Mouse (Mus musculus) lung, adult 2 months (tissue): ENCODE results near the gene Pkp4. TPM values are rescaled to one million over a fixed set of nuclear protein-coding genes. Genes with fewer than 3 reads are reported as not detected.
A peak's percentile ranks its signal among the peaks of the same experiment; 100 is the strongest.

Experiments
- DNase-seq: peaks from one replicate; pipeline ENCODE4 v3.0.0; 2022
- H3K4me1 ChIP-seq: fragments of 200-500 bp; 2 replicates; pipeline ENCODE4 v1.6.1; 2011; ENCODE audit warnings: low read length; ENCODE audit not compliant: control insufficient read depth, insufficient read depth
- H3K4me3 ChIP-seq: fragments of 200-500 bp; replicated peaks from 2 replicates; pipeline ENCODE3; 2011; ENCODE audit warnings: low read depth, mild to moderate bottlenecking, control low read depth, low read length; ENCODE audit errors: extremely low read depth
- CTCF ChIP-seq: fragments of 200-500 bp; IDR thresholded peaks from 2 replicates; pipeline ENCODE4 v1.5.1; 2011; ENCODE audit warnings: mild to moderate bottlenecking, low read length, control low read depth; ENCODE audit not compliant: insufficient read depth
- POLR2A ChIP-seq: fragments of 200-500 bp; IDR thresholded peaks from 2 replicates; pipeline ENCODE4 v1.6.1; 2011; ENCODE audit warnings: low read depth, mild to moderate bottlenecking, control low read depth, low read length, borderline replicate concordance; ENCODE audit errors: extremely low read depth
- WGBS: fragments of 180-500 bp; shearing (Covaris S2); methylation state at CpG from one replicate; pipeline ENCODE4 v1.1.7; 2018; 5-methylcytosine and 5-hydroxymethylcytosine counted together
- polyA plus RNA-seq: library from polyadenylated mRNA; depleted of rRNA; stranded (reverse); fragments of >200 nt; gene quantifications from 2 replicates; pipeline ENCODE4 v1.2.3, GENCODE M21; 2012; rRNA removed

The Pkp4 gene
- 76.2 and 81.6 TPM in 2 replicates for polyA plus RNA-seq

- H3K4me3 ChIP-seq = peak within 1 kb of the TSS; percentile 71
- WGBS = under 1% methylated on average over 31 of the region's 37 CpGs
- H3K4me1 ChIP-seq = peaks cover 10% of the 10 kb centered on the region; the same call in 1 of the 2 replicates
- peak; percentile 88 for DNase-seq
- TF ChIP-seq CTCF = no peak
- no peak for TF ChIP-seq POLR2A
Observed at GRCm38 (mm10) chr2:59160605-59160963, at the start of gene Pkp4, which contains the start of gene Ccdc148. Gene Pkp4, plus strand, starts transcription at chr2:59160850. Gene Ccdc148, minus strand, starts transcription at chr2:59160683.

- no peak for TF ChIP-seq CTCF
- no peak for TF ChIP-seq POLR2A
- Histone ChIP-seq H3K4me3 (no peak overlapping the region), H3K4me1 (no peaks in the 10 kb centered on the region)
- DNase-seq = no peak
- WGBS = 45% methylated on average over 7 of the region's 7 CpGs
Observed at GRCm38 (mm10) chr2:59129023-59129422, 31.6 kb upstream of the Pkp4 start.

- TF ChIP-seq POLR2A = no peak
- TF ChIP-seq CTCF = no peak
- Histone ChIP-seq H3K4me3 (no peak overlapping the region), H3K4me1 (no peaks in the 10 kb centered on the region)
- 67% methylated on average over 8 of the region's 8 CpGs for WGBS
- no peak for DNase-seq
Observed at GRCm38 (mm10) chr2:59129821-59130220, 30.8 kb upstream of the Pkp4 start.

GRCm38 (mm10) chr2:59131044-59131443 is 29.6 kb upstream of the Pkp4 start:
- Histone ChIP-seq H3K4me3 (no peak overlapping the region), H3K4me1 (no peaks in the 10 kb centered on the region)
- 89% methylated on average over 8 of the region's 8 CpGs for WGBS
- TF ChIP-seq POLR2A = no peak
- no peak for TF ChIP-seq CTCF
- no peak for DNase-seq

GRCm38 (mm10) chr2:59155428-59155827 is 5.2 kb upstream of the Pkp4 start:
- TF ChIP-seq POLR2A = no peak
- no peak for TF ChIP-seq CTCF
- H3K4me1 ChIP-seq = peaks cover 5% of the 10 kb centered on the region; the same call in 1 of the 2 replicates
- H3K4me3 ChIP-seq = no peak overlapping the region
- no peak for DNase-seq

GRCm38 (mm10) chr2:59158117-59158516 is 2.5 kb upstream of the Pkp4 start:
- Histone ChIP-seq H3K4me1 (peaks cover 10% of the 10 kb centered on the region; the same call in 1 of the 2 replicates), H3K4me3 (no peak overlapping the region)
- TF ChIP-seq CTCF (no peak), POLR2A (no peak)
- 70% methylated on average over 2 of the region's 2 CpGs for WGBS
- no peak for DNase-seq

- peak overlapping the region; percentile 53 for H3K4me3 ChIP-seq
- no peak for DNase-seq
- H3K4me1 ChIP-seq = peaks cover 10% of the 10 kb centered on the region; the same call in 1 of the 2 replicates
- TF ChIP-seq CTCF (no peak), POLR2A (no peak)
- under 1% methylated on average over 16 of the region's 16 CpGs for WGBS
Observed at GRCm38 (mm10) chr2:59159961-59160604, 567 bp upstream of the Pkp4 start.

GRCm38 (mm10) chr2:59161021-59161440 is 381 bp downstream of the Pkp4 start:
- peak; percentile 54 for DNase-seq
- TF ChIP-seq POLR2A (no peak), CTCF (no peak)
- H3K4me3 ChIP-seq = peak overlapping the region; percentile 71
- under 1% methylated on average over 49 of the region's 58 CpGs for WGBS
- peaks cover 10% of the 10 kb centered on the region; the same call in 1 of the 2 replicates for H3K4me1 ChIP-seq

GRCm38 (mm10) chr2:59161441-59162284 is 1.0 kb downstream of the Pkp4 start:
- DNase-seq = peak; percentile 77
- WGBS = under 1% methylated on average over 74 of the region's 74 CpGs
- H3K4me1 ChIP-seq = peaks cover 10% of the 10 kb centered on the region; the same call in 1 of the 2 replicates
- H3K4me3 ChIP-seq = peak overlapping the region; percentile 71
- TF ChIP-seq POLR2A (peak; percentile 37; the same call in 1 of the 2 replicates), CTCF (peak; percentile 25; the same call in 1 of the 2 replicates)
